Mouse (Mus musculus): ENCODE data around the gene Tmem52b. TPM values are rescaled to one million over a fixed set of nuclear protein-coding genes. Genes with fewer than 3 reads are reported as not detected.

Gene Tmem52b
- polyA plus RNA-seq, 2 experiments: not detected

DNA sequence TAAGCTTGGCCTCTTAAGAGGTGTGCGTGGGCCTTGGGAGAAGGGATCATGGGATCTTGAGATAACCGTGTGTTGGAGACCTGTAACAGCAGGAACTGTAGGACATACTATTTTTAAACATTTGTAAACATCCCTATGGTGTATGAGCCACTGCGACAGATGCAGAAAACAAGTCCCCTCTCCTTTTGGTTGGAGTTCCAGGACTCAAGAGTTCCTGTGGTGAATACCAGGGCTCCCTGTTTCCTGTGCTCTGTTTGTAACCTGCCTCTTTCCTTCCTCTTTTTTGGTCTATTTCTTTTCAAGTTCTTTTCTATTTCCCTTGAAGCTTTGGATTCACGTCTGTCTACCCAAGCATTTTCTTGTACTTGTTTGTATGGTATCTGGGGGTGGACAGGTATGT, 23.4 kb downstream of the Tmem52b start:
- Histone ChIP-seq H3K4me1 (replicated peaks; ENCODE audit: control insufficient read depth in 2 of 2, insufficient read depth in 2 of 2, low read length in 1 of 2) (peaks cover 9 to 21% of the 10 kb centered on the region in 2 experiments), H3K9me3 (ENCODE audit: control insufficient read depth, low read length) (no peaks in the 10 kb centered on the region), H3K9ac (replicated peaks) (no peak overlapping the region), H3K4me2 (ENCODE audit: low read depth) (peak overlapping the region; percentile 80), H3K27ac (no peak overlapping the region), H3K4me3 (ENCODE audit: insufficient read depth in 1 of 2, low read depth in 2 of 2, low read length in 2 of 2) (no peak overlapping the region), H3K27me3 (ENCODE audit: control insufficient read depth, insufficient read depth, low read length) (no peaks in the 10 kb centered on the region), H3K36me3 (replicated peaks; ENCODE audit: control insufficient read depth, insufficient read depth, low read depth) (peaks cover 27% of the 10 kb centered on the region)
- no peak for TF ChIP-seq CTCF (IDR thresholded peaks at IDR 0.05; ENCODE audit: low read depth)
- no peak for TF ChIP-seq EP300 (IDR thresholded peaks at IDR 0.05; ENCODE audit: low read depth)
- 30% methylated on average over 4 of the region's 4 CpGs for WGBS (ENCODE audit: insufficient replicate concordance)
- ATAC-seq (ENCODE audit: insufficient read depth) (no peak), DNase-seq (ENCODE audit: low read depth in 3 of 3, low spot score in 3 of 3) (no peak)

DNA sequence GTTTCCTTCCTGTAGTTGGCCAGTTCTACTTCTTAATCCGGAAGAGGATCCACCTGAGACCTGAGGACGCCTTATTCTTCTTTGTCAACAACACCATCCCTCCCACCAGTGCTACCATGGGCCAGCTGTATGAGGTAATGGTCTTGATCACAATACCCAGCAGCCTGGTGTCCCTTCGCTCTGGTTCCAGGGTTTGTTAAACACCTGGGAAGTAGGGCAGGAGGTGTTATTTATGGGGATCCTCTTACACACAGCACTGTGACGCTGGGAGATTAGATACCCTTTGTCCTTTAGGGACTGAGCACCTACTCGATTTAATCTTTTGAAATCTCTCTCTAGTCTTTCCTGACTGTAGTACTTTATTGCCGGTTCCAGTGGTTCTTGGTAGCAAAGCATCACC, 26.2 kb downstream of the Tmem52b start:
- H3K36me3 ChIP-seq (replicated peaks; ENCODE audit: control insufficient read depth, insufficient read depth, low read depth): peaks cover 38% of the 10 kb centered on the region
- TF ChIP-seq CTCF (IDR thresholded peaks at IDR 0.05; ENCODE audit: low read depth): no peak

DNA sequence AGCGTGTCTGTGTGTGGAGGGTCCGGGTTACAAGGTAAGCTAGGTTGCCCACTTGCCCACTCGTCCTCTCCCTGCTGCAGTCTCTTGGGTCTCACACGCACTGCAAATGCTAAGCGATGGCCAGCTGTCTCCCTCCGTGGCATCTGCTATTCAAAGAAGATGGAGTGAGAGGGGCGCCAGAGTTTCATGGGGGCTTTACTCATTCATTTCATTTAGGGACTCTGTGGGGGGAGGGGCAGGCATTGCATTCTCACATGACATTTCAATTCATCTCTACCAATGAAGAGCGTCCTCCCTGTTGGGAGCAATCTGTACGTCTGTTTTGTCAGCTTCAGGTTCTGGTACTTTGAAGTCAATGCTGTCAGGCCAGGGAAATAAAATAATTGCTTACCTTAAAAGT, 29.6 kb downstream of the Tmem52b start:
- no peaks in the 10 kb centered on the region for H3K27me3 ChIP-seq (ENCODE audit: control insufficient read depth, insufficient read depth, low read length)
- no peaks in the 10 kb centered on the region for H3K9me3 ChIP-seq (ENCODE audit: control insufficient read depth, low read length)
- no peak for ATAC-seq (ENCODE audit: insufficient read depth)
- DNase-seq (ENCODE audit: low read depth in 3 of 3, low spot score in 3 of 3): no peak
- TF ChIP-seq CTCF (IDR thresholded peaks at IDR 0.05; ENCODE audit: low read depth): no peak
- no peak for TF ChIP-seq EP300 (IDR thresholded peaks at IDR 0.05; ENCODE audit: low read depth)
- no peak overlapping the region for H3K9ac ChIP-seq (replicated peaks)
- no peak overlapping the region for H3K4me3 ChIP-seq (ENCODE audit: insufficient read depth in 1 of 2, low read depth in 2 of 2, low read length in 2 of 2)
- no peak overlapping the region for H3K4me2 ChIP-seq (ENCODE audit: low read depth)
- no peaks in the 10 kb centered on the region for H3K4me1 ChIP-seq (replicated peaks; ENCODE audit: control insufficient read depth in 2 of 2, insufficient read depth in 2 of 2, low read length in 1 of 2)
- H3K27ac ChIP-seq: no peak overlapping the region
- peaks cover 38% of the 10 kb centered on the region for H3K36me3 ChIP-seq (replicated peaks; ENCODE audit: control insufficient read depth, insufficient read depth, low read depth)
- 79% methylated on average over 9 of the region's 9 CpGs for WGBS (ENCODE audit: insufficient replicate concordance)

More for the DNA sequence above, 26.2 kb downstream of the Tmem52b start:
- no peaks in the 10 kb centered on the region for H3K9me3 ChIP-seq (ENCODE audit: control insufficient read depth, low read length)
- no peak overlapping the region for H3K27ac ChIP-seq
- no peak for DNase-seq (ENCODE audit: low read depth in 3 of 3, low spot score in 3 of 3)
- 76% methylated on average over 6 of the region's 6 CpGs for WGBS (ENCODE audit: insufficient replicate concordance)
- no peak overlapping the region for H3K4me3 ChIP-seq (ENCODE audit: insufficient read depth in 1 of 2, low read depth in 2 of 2, low read length in 2 of 2)
- no peak for ATAC-seq (ENCODE audit: insufficient read depth)
- H3K27me3 ChIP-seq (ENCODE audit: control insufficient read depth, insufficient read depth, low read length): no peaks in the 10 kb centered on the region
- H3K4me1 ChIP-seq (replicated peaks; ENCODE audit: control insufficient read depth in 2 of 2, insufficient read depth in 2 of 2, low read length in 1 of 2): peaks cover 6 to 16% of the 10 kb centered on the region in 2 experiments
- H3K9ac ChIP-seq (replicated peaks): no peak overlapping the region
- no peak overlapping the region for H3K4me2 ChIP-seq (ENCODE audit: low read depth)

DNA sequence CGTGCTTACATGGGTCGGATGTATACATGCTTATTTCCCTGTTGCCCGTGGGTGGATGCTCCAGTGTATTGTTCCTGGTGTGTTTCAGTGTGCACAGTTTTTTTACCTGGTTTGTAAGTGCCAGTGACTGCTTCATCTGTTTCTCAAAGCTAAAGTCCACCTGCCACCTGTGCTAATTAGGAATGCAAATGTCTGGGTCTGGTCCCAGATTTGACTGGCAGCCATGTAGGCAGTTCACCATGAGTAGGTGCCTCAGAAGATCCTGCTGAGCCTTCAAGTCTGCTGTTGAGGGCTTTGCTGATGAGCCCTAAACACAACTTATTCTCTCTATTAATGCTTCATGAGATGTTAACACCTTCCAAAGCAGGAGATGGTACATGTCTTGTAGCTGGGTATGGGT, 30.2 kb downstream of the Tmem52b start:
- Histone ChIP-seq H3K4me1 (replicated peaks; ENCODE audit: control insufficient read depth in 2 of 2, insufficient read depth in 2 of 2, low read length in 1 of 2) (no peaks in the 10 kb centered on the region), H3K9ac (replicated peaks) (no peak overlapping the region), H3K27me3 (ENCODE audit: control insufficient read depth, insufficient read depth, low read length) (no peaks in the 10 kb centered on the region), H3K36me3 (replicated peaks; ENCODE audit: control insufficient read depth, insufficient read depth, low read depth) (peaks cover 38% of the 10 kb centered on the region), H3K4me2 (ENCODE audit: low read depth) (no peak overlapping the region), H3K9me3 (ENCODE audit: control insufficient read depth, low read length) (no peaks in the 10 kb centered on the region), H3K27ac (no peak overlapping the region), H3K4me3 (ENCODE audit: insufficient read depth in 1 of 2, low read depth in 2 of 2, low read length in 2 of 2) (no peak overlapping the region)
- no peak for ATAC-seq (ENCODE audit: insufficient read depth)
- TF ChIP-seq EP300 (IDR thresholded peaks at IDR 0.05; ENCODE audit: low read depth) (no peak), CTCF (IDR thresholded peaks at IDR 0.05; ENCODE audit: low read depth) (no peak)
- WGBS (ENCODE audit: insufficient replicate concordance): 80% methylated on average over 3 of the region's 3 CpGs
- DNase-seq (ENCODE audit: low read depth in 3 of 3, low spot score in 3 of 3): no peak

DNA sequence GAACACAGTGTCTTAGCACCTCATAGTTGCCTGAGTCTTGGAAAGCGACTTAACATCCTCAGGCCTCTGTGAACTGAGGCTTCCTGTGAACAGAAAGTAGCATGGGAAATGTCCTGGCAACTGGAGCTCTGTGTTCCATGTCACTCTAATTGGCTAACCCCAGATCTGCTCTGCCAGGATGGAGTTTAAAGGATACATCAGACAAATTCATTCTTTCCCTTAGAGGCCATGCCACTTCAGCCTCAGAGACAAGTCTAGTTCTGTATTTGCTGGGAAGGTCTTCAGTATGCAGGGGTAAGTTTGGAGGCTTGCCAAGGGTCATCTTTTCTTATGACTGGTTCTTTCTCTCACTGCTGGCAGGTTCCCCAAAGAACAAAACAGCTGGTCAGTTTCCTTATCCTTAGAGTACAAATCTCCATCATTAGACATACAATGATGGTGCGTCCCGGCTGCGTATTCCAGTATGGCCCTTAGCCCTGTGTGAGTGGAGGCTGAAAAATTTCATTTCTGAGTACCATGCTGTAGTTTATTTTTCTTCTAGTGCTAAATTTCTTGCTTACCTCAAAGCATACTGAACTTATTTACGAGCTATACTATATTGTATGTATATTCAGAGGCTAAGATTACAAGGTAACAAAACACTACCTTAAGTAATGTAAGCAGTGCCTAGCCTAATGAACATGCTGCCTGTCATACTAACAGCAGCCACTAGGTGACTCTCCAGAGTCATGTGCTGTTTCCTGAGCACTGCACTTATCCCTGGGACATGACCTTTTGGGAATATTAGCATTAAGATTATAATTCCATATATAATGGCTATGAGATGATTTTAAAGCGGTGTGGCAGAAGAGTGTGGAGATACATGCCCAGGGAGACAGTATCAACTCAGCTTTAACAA, 31.6 kb downstream of the Tmem52b start:
- H3K4me1 ChIP-seq (replicated peaks; ENCODE audit: control insufficient read depth in 2 of 2, insufficient read depth in 2 of 2, low read length in 1 of 2): no peaks in the 10 kb centered on the region
- DNase-seq (ENCODE audit: low read depth in 3 of 3, low spot score in 3 of 3) (peak in 2 of 3 experiments; percentile 40 to 41), ATAC-seq (ENCODE audit: insufficient read depth) (0 out of 2 replicates have a peak, but pooled peaks have one; percentile 49)
- peaks cover 28% of the 10 kb centered on the region for H3K36me3 ChIP-seq (replicated peaks; ENCODE audit: control insufficient read depth, insufficient read depth, low read depth)
- 66% methylated on average over 6 of the region's 6 CpGs for WGBS (ENCODE audit: insufficient replicate concordance)
- H3K27ac ChIP-seq: no peak overlapping the region
- H3K4me3 ChIP-seq (ENCODE audit: insufficient read depth in 1 of 2, low read depth in 2 of 2, low read length in 2 of 2): no peak overlapping the region
- H3K4me2 ChIP-seq (ENCODE audit: low read depth): no peak overlapping the region
- no peaks in the 10 kb centered on the region for H3K27me3 ChIP-seq (ENCODE audit: control insufficient read depth, insufficient read depth, low read length)
- TF ChIP-seq EP300 (IDR thresholded peaks at IDR 0.05; ENCODE audit: low read depth) (no peak), CTCF (IDR thresholded peaks at IDR 0.05; ENCODE audit: low read depth) (peak; percentile 85)
- H3K9ac ChIP-seq (replicated peaks): no peak overlapping the region
- no peaks in the 10 kb centered on the region for H3K9me3 ChIP-seq (ENCODE audit: control insufficient read depth, low read length)

Data from liver, embryonic 14.5 days (tissue).